Mouse (Mus musculus) neural tube, embryonic 11.5 days (tissue): ENCODE data around the gene Gm20388. TPM values are rescaled to one million over a fixed set of nuclear protein-coding genes. Genes with fewer than 3 reads are reported as not detected.

Experiments
- ATAC-seq: fragments of 200-750 bp; cut with Nextera tagmentation; 2 replicates; pipeline ENCODE4 v1.8.0; 2017; ENCODE audit warnings: moderate number of reproducible peaks, mild to moderate bottlenecking, moderate TSS enrichment, moderate library complexity; ENCODE audit not compliant: insufficient read depth, low FRiP score, low TSS enrichment
- DNase-seq: peaks from one replicate; pipeline ENCODE4 v3.0.0-alpha.2; 2015; ENCODE audit warnings: low spot score
- H3K27ac ChIP-seq: fragments of 300-500 bp; sonication (generic); 2 replicates; pipeline ENCODE4 v1.5.1; 2014; ENCODE audit warnings: low read depth, mild to moderate bottlenecking, low read length
- H3K27me3 ChIP-seq: fragments of 300-500 bp; sonication (generic); 2 replicates; pipeline ENCODE4 v1.6.1; 2014; ENCODE audit warnings: mild to moderate bottlenecking, low read length, mixed read lengths; ENCODE audit not compliant: control insufficient read depth, insufficient read depth
- H3K36me3 ChIP-seq: fragments of 300-500 bp; sonication (generic); 2 replicates; pipeline ENCODE4 v1.6.1; 2014; ENCODE audit warnings: mild to moderate bottlenecking, low read length, moderate library complexity, mixed read lengths; ENCODE audit not compliant: control insufficient read depth, insufficient read depth
- H3K4me1 ChIP-seq: fragments of 300-500 bp; sonication (generic); 2 replicates; pipeline ENCODE4 v1.6.1; 2014; ENCODE audit warnings: low read length, mixed read lengths; ENCODE audit not compliant: control insufficient read depth, insufficient read depth
- H3K4me2 ChIP-seq: fragments of 300-500 bp; sonication (generic); 2 replicates; pipeline ENCODE4 v1.6.1; 2014; ENCODE audit warnings: low read depth, mild to moderate bottlenecking, moderate library complexity
- H3K4me3 ChIP-seq: fragments of 300-500 bp; sonication (generic); 2 replicates; pipeline ENCODE4 v1.5.1; 2014; ENCODE audit warnings: low read depth, low read length
- H3K9ac ChIP-seq: fragments of 300-500 bp; sonication (generic); 2 replicates; pipeline ENCODE4 v1.6.1; 2014; ENCODE audit warnings: mild to moderate bottlenecking, low read length
- H3K9me3 ChIP-seq: fragments of 300-500 bp; sonication (generic); 2 replicates; pipeline ENCODE4 v1.6.1; 2016; ENCODE audit warnings: low read length; ENCODE audit not compliant: control insufficient read depth
- WGBS: fragments of 180-500 bp; shearing (Covaris S2); extraction: QIAGEN DNeasy Blood & Tissue Kit; methylation state at CpG from one replicate; pipeline ENCODE4 v1.1.7; 2014; 5-methylcytosine and 5-hydroxymethylcytosine counted together
- polyA plus RNA-seq: library from polyadenylated mRNA; unstranded; fragments of >200 nt; fragmentation: Nextera tagmentation; extraction: Ambion mirVana; gene quantifications from 2 replicates; pipeline ENCODE4 v1.2.1, GENCODE M21; 2014

Gm20388 gene
- polyA plus RNA-seq, 1 experiment from 2014 or later, result not detected

- no peak for DNase-seq
- H3K9me3 ChIP-seq, result no peaks in the 10 kb centered on the region
- 61% methylated on average over 2 of the region's 2 CpGs for WGBS
- H3K9ac ChIP-seq, result no peak overlapping the region
- H3K27ac ChIP-seq, result no peak overlapping the region
- no peaks in the 10 kb centered on the region for H3K27me3 ChIP-seq
- H3K4me3 ChIP-seq, result no peak overlapping the region
- H3K36me3 ChIP-seq, result no peaks in the 10 kb centered on the region
- H3K4me2 ChIP-seq, result no peak overlapping the region
- no peak for ATAC-seq
- H3K4me1 ChIP-seq, result peaks cover 22% of the 10 kb centered on the region
Measured at GRCm38 (mm10) chr8:124234496-124234895, 4323.9 kb downstream of the Gm20388 start.

DNA sequence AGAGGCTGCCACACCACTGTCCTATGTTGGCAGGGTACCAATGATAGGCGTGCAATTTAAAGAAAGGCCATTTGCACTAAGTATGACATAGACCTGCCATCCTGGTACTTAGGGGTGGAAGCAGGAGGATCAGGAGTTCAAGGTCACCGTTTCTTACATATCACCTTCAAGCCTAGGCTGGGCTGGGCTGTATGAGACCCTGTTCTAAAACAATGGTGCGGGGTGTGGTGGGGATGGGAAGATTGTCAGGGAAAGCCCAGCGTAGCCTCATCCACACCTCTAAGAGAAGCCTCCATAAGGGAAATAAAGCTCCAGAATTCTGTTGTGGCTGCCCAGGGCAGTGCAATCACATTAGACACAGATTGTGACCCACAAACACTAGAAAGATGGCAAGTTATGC is 4324.9 kb downstream of the Gm20388 start:
- 89% methylated on average over 4 of the region's 4 CpGs for WGBS

DNA sequence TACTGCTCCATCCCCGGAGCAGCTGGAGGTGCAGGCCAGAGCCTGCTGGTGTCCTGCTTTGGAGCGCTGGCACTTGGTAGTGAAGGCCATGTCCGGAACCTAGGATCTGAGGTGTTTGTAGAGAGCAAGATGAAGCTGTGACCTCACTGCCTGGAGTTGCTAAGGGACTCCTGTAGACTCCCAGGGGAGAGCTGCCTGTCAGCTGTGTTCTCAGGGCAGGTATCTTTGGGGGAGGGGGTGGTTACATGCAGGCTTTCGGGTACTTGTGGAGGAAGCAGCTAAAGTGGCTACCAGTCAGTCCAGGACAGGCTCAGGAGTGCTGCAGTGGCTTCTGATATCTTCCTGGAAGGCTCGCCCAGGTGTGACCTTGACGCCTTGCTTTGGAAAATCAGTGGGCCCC is 4328.7 kb downstream of the Gm20388 start:
- H3K4me2 ChIP-seq, result no peak overlapping the region
- peaks cover 6% of the 10 kb centered on the region for H3K4me1 ChIP-seq
- 79% methylated on average over 6 of the region's 6 CpGs for WGBS

More for the DNA sequence above, 4324.9 kb downstream of the Gm20388 start:
- Histone ChIP-seq H3K9me3 (no peaks in the 10 kb centered on the region), H3K9ac (no peak overlapping the region), H3K4me1 (peaks cover 22% of the 10 kb centered on the region), H3K27ac (no peak overlapping the region), H3K4me3 (no peak overlapping the region), H3K27me3 (no peaks in the 10 kb centered on the region), H3K36me3 (no peaks in the 10 kb centered on the region), H3K4me2 (no peak overlapping the region)
- ATAC-seq, result no peak
- no peak for DNase-seq

GRCm38 (mm10) chr8:124240932-124241331 is 4330.3 kb downstream of the Gm20388 start:
- Histone ChIP-seq H3K27ac (no peak overlapping the region), H3K4me2 (no peak overlapping the region), H3K4me3 (no peak overlapping the region), H3K9ac (no peak overlapping the region), H3K36me3 (no peaks in the 10 kb centered on the region), H3K9me3 (no peaks in the 10 kb centered on the region), H3K27me3 (no peaks in the 10 kb centered on the region), H3K4me1 (peaks cover 6% of the 10 kb centered on the region)
- no peak for ATAC-seq
- WGBS, result 79% methylated on average over 8 of the region's 8 CpGs
- no peak for DNase-seq

More for the DNA sequence above, 4328.7 kb downstream of the Gm20388 start:
- no peak for ATAC-seq
- Histone ChIP-seq H3K4me3 (no peak overlapping the region), H3K27ac (no peak overlapping the region), H3K9me3 (no peaks in the 10 kb centered on the region), H3K9ac (no peak overlapping the region), H3K36me3 (no peaks in the 10 kb centered on the region), H3K27me3 (no peaks in the 10 kb centered on the region)
- DNase-seq, result no peak

GRCm38 (mm10) chr8:124242208-124242607 is 4331.6 kb downstream of the Gm20388 start:
- H3K4me3 ChIP-seq, result no peak overlapping the region
- WGBS, result 88% methylated on average over 6 of the region's 6 CpGs
- no peaks in the 10 kb centered on the region for H3K27me3 ChIP-seq

GRCm38 (mm10) chr8:124242913-124243312 is 4332.3 kb downstream of the Gm20388 start:
- Histone ChIP-seq H3K4me3 (no peak overlapping the region), H3K9me3 (no peaks in the 10 kb centered on the region), H3K27ac (no peak overlapping the region), H3K9ac (no peak overlapping the region), H3K4me1 (peaks cover 6% of the 10 kb centered on the region), H3K4me2 (no peak overlapping the region), H3K27me3 (no peaks in the 10 kb centered on the region), H3K36me3 (peaks cover 3% of the 10 kb centered on the region; the same call in 1 of the 2 replicates)
- ATAC-seq (no peak), DNase-seq (no peak)
- WGBS, result 95% methylated on average over 5 of the region's 5 CpGs

More at GRCm38 (mm10) chr8:124242208-124242607, 4331.6 kb downstream of the Gm20388 start:
- no peaks in the 10 kb centered on the region for H3K9me3 ChIP-seq
- H3K9ac ChIP-seq, result no peak overlapping the region
- no peak overlapping the region for H3K27ac ChIP-seq
- peaks cover 3% of the 10 kb centered on the region; the same call in 1 of the 2 replicates for H3K36me3 ChIP-seq
- H3K4me2 ChIP-seq, result no peak overlapping the region
- peaks cover 6% of the 10 kb centered on the region for H3K4me1 ChIP-seq
- DNase-seq, result no peak
- ATAC-seq, result no peak

GRCm38 (mm10) chr8:124247581-124247980 is 4336.9 kb downstream of the Gm20388 start:
- Histone ChIP-seq H3K9me3 (no peaks in the 10 kb centered on the region), H3K4me1 (peaks cover 12% of the 10 kb centered on the region; the same call in 1 of the 2 replicates), H3K27me3 (no peaks in the 10 kb centered on the region), H3K4me3 (no peak overlapping the region), H3K27ac (no peak overlapping the region), H3K4me2 (no peak overlapping the region), H3K36me3 (peaks cover 3% of the 10 kb centered on the region; the same call in 1 of the 2 replicates), H3K9ac (no peak overlapping the region)
- ATAC-seq (no peak), DNase-seq (no peak)
- WGBS, result 96% methylated on average over 6 of the region's 6 CpGs

- WGBS, result 88% methylated on average over 6 of the region's 6 CpGs
- Histone ChIP-seq H3K4me1 (peaks cover 12% of the 10 kb centered on the region; the same call in 1 of the 2 replicates), H3K9me3 (no peaks in the 10 kb centered on the region), H3K4me3 (no peak overlapping the region), H3K9ac (no peak overlapping the region), H3K27me3 (no peaks in the 10 kb centered on the region), H3K36me3 (peaks cover 3% of the 10 kb centered on the region; the same call in 1 of the 2 replicates), H3K27ac (no peak overlapping the region), H3K4me2 (no peak overlapping the region)
- DNase-seq (no peak), ATAC-seq (no peak)
Measured at GRCm38 (mm10) chr8:124248688-124249087, 4338.0 kb downstream of the Gm20388 start.

GRCm38 (mm10) chr8:124250255-124250654 is 4339.6 kb downstream of the Gm20388 start:
- 45% methylated on average over 3 of the region's 3 CpGs for WGBS
- peaks cover 12% of the 10 kb centered on the region; the same call in 1 of the 2 replicates for H3K4me1 ChIP-seq
- peaks cover 3% of the 10 kb centered on the region; the same call in 1 of the 2 replicates for H3K36me3 ChIP-seq
- H3K27ac ChIP-seq, result peak overlapping the region; percentile 24
- no peaks in the 10 kb centered on the region for H3K27me3 ChIP-seq
- ATAC-seq (no peak), DNase-seq (no peak)
- no peak overlapping the region for H3K4me3 ChIP-seq
- no peak overlapping the region for H3K9ac ChIP-seq
- H3K4me2 ChIP-seq, result no peak overlapping the region
- H3K9me3 ChIP-seq, result no peaks in the 10 kb centered on the region
